Mouse (Mus musculus): ENCODE measurements around the gene Spry1.
A peak's percentile ranks its signal among the peaks of the same experiment; 100 is the strongest.

The Spry1 gene

DNA sequence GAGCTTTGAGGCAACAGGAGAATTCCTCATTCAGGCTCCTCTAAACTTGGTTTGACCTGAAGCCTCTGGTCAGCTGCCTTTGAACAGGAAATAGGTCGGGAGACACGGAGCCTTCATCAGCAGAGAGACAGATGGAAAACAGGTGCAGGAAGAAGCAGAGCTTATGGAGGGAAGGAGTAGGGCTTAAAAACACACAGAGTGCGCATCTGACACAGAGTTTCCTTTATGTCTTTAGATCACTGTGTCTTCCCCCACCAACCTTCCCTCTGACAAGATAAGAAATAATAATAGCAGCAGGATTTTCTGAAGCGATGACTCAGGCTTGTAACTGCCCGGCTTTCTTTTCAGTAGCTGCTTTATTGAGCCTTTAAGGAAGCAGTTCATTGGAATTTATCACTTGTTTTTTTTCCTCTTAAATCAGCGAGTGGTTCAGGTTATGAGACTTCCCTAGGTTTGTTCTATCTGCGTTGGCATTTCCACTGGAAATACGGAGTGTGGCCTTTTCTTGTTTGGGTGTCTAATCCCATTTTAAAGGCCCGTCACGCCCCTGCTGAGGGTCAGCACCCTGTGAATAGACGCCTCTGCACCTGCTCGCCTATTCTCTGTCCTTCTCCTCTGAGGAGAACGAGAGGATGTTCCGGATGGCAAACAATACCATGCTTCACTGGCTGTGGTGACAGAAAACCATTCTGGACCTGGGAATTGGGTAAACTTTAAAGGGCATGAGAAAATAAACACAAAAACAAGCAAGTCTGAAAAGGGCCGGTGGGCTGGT is 32.7 kb downstream of the Spry1 start:
- no peak for DNase-seq (ENCODE audit: low spot score)

- no peak for DNase-seq (ENCODE audit: low spot score)
Observed at GRCm38 (mm10) chr3:37673513-37674261, 33.9 kb downstream of the Spry1 start.

DNA sequence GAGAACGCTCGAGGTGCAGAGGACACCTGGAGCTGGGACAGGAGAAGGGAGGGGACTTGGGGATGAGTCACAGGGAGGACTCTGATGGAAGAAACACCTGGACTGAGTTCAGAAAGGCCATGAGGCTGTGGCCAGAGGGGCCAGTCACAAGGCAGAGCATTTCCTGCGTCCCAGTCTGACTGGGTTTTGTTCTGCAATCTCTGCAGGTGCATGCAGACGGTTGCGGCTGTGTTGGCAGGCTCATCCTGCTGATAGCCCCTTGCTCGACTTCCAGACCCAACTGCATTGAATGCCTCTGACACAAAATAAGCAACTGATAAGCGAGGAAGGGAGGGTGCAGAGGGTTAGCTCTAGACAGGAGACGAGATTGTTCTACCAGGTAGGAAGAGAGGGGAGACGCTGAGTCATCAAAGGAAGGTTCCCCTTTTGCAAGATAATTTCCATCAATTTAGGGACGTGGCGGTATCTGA is 35.3 kb downstream of the Spry1 start:
- no peak for DNase-seq (ENCODE audit: low spot score)

GRCm38 (mm10) chr3:37676291-37676690 is 36.5 kb downstream of the Spry1 start:
- DNase-seq (ENCODE audit: low spot score): no peak

GRCm38 (mm10) chr3:37686219-37686618 is 46.5 kb downstream of the Spry1 start:
- no peak for DNase-seq (ENCODE audit: low spot score)

- DNase-seq (ENCODE audit: low spot score): no peak
Observed at GRCm38 (mm10) chr3:37686751-37687150, 47.0 kb downstream of the Spry1 start.

- DNase-seq (ENCODE audit: low spot score): peak; percentile 53
Observed at GRCm38 (mm10) chr3:37687158-37687980, 47.6 kb downstream of the Spry1 start.

DNA sequence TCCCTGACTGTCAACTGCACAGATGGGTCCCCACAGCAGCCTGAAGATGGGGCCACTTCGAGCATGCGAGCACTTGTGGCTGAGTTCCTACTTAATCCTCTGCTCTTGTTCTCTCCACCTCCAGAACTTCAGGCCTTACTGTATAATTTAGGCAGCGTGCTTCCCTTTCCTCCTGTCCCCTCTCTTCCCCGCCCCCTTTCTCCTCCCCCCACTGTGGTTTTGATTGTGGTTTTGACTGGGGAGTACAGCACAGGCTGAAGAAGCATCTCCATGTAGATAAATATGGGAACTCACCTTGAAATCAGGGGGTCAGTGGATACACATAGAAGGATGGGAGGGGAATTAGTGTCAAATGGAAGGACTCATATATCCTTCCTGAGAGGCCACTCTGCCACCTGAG is 53.2 kb downstream of the Spry1 start:
- DNase-seq (ENCODE audit: low spot score): no peak

- no peak for DNase-seq (ENCODE audit: low spot score)
Observed at GRCm38 (mm10) chr3:37693552-37693951, 53.8 kb downstream of the Spry1 start.

All from T-cell, adult 2 months (primary cell).